Mouse (Mus musculus) liver, embryonic 14.5 days (tissue): Measurements from ENCODE around the gene Ppfibp2. TPM values are rescaled to one million over a fixed set of nuclear protein-coding genes. Genes with fewer than 3 reads are reported as not detected.

Experiments used
- ATAC-seq: fragments of 200-750 bp; cut with Nextera tagmentation; 2 replicates; pipeline ENCODE4 v1.8.0; 2017; ENCODE audit warnings: moderate number of reproducible peaks, mild to moderate bottlenecking, moderate library complexity; ENCODE audit not compliant: insufficient read depth
- DNase-seq, 3 experiments: peaks; one replicate each; pipeline ENCODE4 v3.0.0-alpha.2; 2012 to 2013; ENCODE audit warnings: low read depth in 3 of 3, low spot score in 3 of 3
- H3K27ac ChIP-seq: fragments of 300-500 bp; sonication (generic); 2 replicates; pipeline ENCODE4 v1.5.1; 2014; ENCODE audit warnings: moderate library complexity, mild to moderate bottlenecking, control low read depth, inconsistent platforms
- H3K27me3 ChIP-seq: fragments of 300-500 bp; sonication (generic); 2 replicates; pipeline ENCODE4 v1.6.1; 2014; ENCODE audit warnings: mild to moderate bottlenecking, low read length, moderate library complexity; ENCODE audit not compliant: control insufficient read depth, insufficient read depth
- H3K36me3 ChIP-seq: fragments of 300-500 bp; sonication (generic); replicated peaks from 2 replicates; pipeline ENCODE4 v1.6.1; 2014; ENCODE audit warnings: low read depth; ENCODE audit not compliant: control insufficient read depth, insufficient read depth
- H3K4me1 ChIP-seq, 2 experiments: fragments of 200-500 bp in 1 of 2; fragments of 300-500 bp in 1 of 2; sonication (generic) in 1 of 2; replicated peaks; 2 replicates each; pipeline ENCODE4 v1.6.1; 2012 to 2014; ENCODE audit warnings: antibody characterized with exemption in 1 of 2, inconsistent platforms in 1 of 2, low read length in 1 of 2; ENCODE audit not compliant: control insufficient read depth in 2 of 2, insufficient read depth in 2 of 2
- H3K4me2 ChIP-seq: fragments of 300-500 bp; sonication (generic); 2 replicates; pipeline ENCODE4 v1.6.1; 2014; ENCODE audit warnings: low read depth, mild to moderate bottlenecking, control low read depth, moderate library complexity
- H3K4me3 ChIP-seq, 2 experiments: fragments of 200-500 bp in 1 of 2; fragments of 300-500 bp in 1 of 2; sonication (generic) in 1 of 2; 2 replicates each; pipeline ENCODE4 v1.5.1; 2012 to 2014; ENCODE audit warnings: low read depth in 2 of 2, low read length in 2 of 2, mild to moderate bottlenecking in 2 of 2, control low read depth in 1 of 2, inconsistent platforms in 1 of 2, moderate library complexity in 1 of 2; ENCODE audit not compliant: insufficient read depth in 1 of 2
- H3K9ac ChIP-seq: fragments of 300-500 bp; sonication (generic); replicated peaks from 2 replicates; pipeline ENCODE4 v1.6.1; 2014; ENCODE audit warnings: mild to moderate bottlenecking, control low read depth, moderate library complexity
- H3K9me3 ChIP-seq: fragments of 300-500 bp; sonication (generic); 2 replicates; pipeline ENCODE4 v1.6.1; 2016; ENCODE audit warnings: low read length, mixed read lengths; ENCODE audit not compliant: control insufficient read depth
- CTCF ChIP-seq: IDR thresholded peaks from 2 replicates; pipeline ENCODE4 v1.5.1; 2016; ENCODE audit warnings: antibody characterized with exemption, low read depth, control low read depth
- EP300 ChIP-seq: IDR thresholded peaks from 2 replicates; pipeline ENCODE4 v1.6.1; 2016; ENCODE audit warnings: antibody characterized with exemption, low read depth
- WGBS: fragments of 180-500 bp; shearing (Covaris S2); extraction: QIAGEN DNeasy Blood & Tissue Kit; methylation state at CpG from one replicate; pipeline ENCODE4 v1.1.7; 2014; ENCODE audit not compliant: insufficient replicate concordance; 5-methylcytosine and 5-hydroxymethylcytosine counted together
- polyA plus RNA-seq, 2 experiments: library from polyadenylated mRNA; depleted of rRNA in 1 of 2; stranded (reverse) in 1 of 2; unstranded in 1 of 2; fragments of >200 nt; fragmentation: Nextera tagmentation in 1 of 2; extraction: Ambion mirVana in 1 of 2; gene quantifications; 2 replicates each; pipeline versions ENCODE4 v1.2.1 to v1.2.3; 2012 to 2014

Ppfibp2 gene
- polyA plus RNA-seq, 2 experiments: 2.5 to 3.1 TPM

GRCm38 (mm10) chr7:107628383-107628782 is 33.4 kb downstream of the Ppfibp2 start:
- Histone ChIP-seq H3K4me2 (no peak overlapping the region), H3K4me3 (no peak overlapping the region), H3K36me3 (no peaks in the 10 kb centered on the region), H3K4me1 (no peaks in the 10 kb centered on the region), H3K9ac (no peak overlapping the region), H3K27me3 (no peaks in the 10 kb centered on the region), H3K9me3 (no peaks in the 10 kb centered on the region), H3K27ac (no peak overlapping the region)
- ATAC-seq: no peak
- TF ChIP-seq EP300 (no peak), CTCF (no peak)
- no peak for DNase-seq

- Histone ChIP-seq H3K9ac (no peak overlapping the region), H3K27ac (no peak overlapping the region), H3K4me3 (no peak overlapping the region), H3K27me3 (no peaks in the 10 kb centered on the region), H3K9me3 (no peaks in the 10 kb centered on the region), H3K4me1 (no peaks in the 10 kb centered on the region), H3K36me3 (no peaks in the 10 kb centered on the region), H3K4me2 (no peak overlapping the region)
- WGBS: 72% methylated on average over 4 of the region's 4 CpGs
- ATAC-seq (no peak), DNase-seq (no peak)
- no peak for TF ChIP-seq CTCF
- TF ChIP-seq EP300: no peak
Observed at GRCm38 (mm10) chr7:107633201-107633600, 38.2 kb downstream of the Ppfibp2 start.

GRCm38 (mm10) chr7:107637398-107637797 is 42.4 kb downstream of the Ppfibp2 start:
- Histone ChIP-seq H3K4me2 (no peak overlapping the region), H3K36me3 (no peaks in the 10 kb centered on the region), H3K9me3 (no peaks in the 10 kb centered on the region), H3K27ac (no peak overlapping the region), H3K4me1 (no peaks in the 10 kb centered on the region), H3K27me3 (no peaks in the 10 kb centered on the region), H3K4me3 (no peak overlapping the region), H3K9ac (no peak overlapping the region)
- 57% methylated on average over 7 of the region's 7 CpGs for WGBS
- TF ChIP-seq EP300: no peak
- no peak for TF ChIP-seq CTCF
- no peak for ATAC-seq
- no peak for DNase-seq

- H3K4me1 ChIP-seq: no peaks in the 10 kb centered on the region
- ATAC-seq (no peak), DNase-seq (no peak)
- no peak overlapping the region for H3K9ac ChIP-seq
- no peak overlapping the region for H3K4me3 ChIP-seq
- no peaks in the 10 kb centered on the region for H3K27me3 ChIP-seq
- H3K9me3 ChIP-seq: no peaks in the 10 kb centered on the region
- 58% methylated on average over 5 of the region's 5 CpGs for WGBS
- H3K36me3 ChIP-seq: no peaks in the 10 kb centered on the region
- H3K27ac ChIP-seq: no peak overlapping the region
- TF ChIP-seq EP300 (no peak), CTCF (no peak)
- H3K4me2 ChIP-seq: no peak overlapping the region
Observed at GRCm38 (mm10) chr7:107638026-107638425, 43.0 kb downstream of the Ppfibp2 start.

GRCm38 (mm10) chr7:107642586-107643275 is 47.7 kb downstream of the Ppfibp2 start:
- 58% methylated on average over 7 of the region's 7 CpGs for WGBS
- DNase-seq (no peak), ATAC-seq (no peak)
- H3K36me3 ChIP-seq: no peaks in the 10 kb centered on the region
- H3K4me1 ChIP-seq: no peaks in the 10 kb centered on the region
- H3K27ac ChIP-seq: no peak overlapping the region
- TF ChIP-seq CTCF: no peak
- H3K9ac ChIP-seq: no peak overlapping the region
- no peak overlapping the region for H3K4me2 ChIP-seq
- no peak overlapping the region for H3K4me3 ChIP-seq
- no peaks in the 10 kb centered on the region; the same call in 1 of the 2 replicates for H3K9me3 ChIP-seq
- no peaks in the 10 kb centered on the region for H3K27me3 ChIP-seq
